Mouse (Mus musculus): ENCODE data around the gene Gfer.

DNA sequence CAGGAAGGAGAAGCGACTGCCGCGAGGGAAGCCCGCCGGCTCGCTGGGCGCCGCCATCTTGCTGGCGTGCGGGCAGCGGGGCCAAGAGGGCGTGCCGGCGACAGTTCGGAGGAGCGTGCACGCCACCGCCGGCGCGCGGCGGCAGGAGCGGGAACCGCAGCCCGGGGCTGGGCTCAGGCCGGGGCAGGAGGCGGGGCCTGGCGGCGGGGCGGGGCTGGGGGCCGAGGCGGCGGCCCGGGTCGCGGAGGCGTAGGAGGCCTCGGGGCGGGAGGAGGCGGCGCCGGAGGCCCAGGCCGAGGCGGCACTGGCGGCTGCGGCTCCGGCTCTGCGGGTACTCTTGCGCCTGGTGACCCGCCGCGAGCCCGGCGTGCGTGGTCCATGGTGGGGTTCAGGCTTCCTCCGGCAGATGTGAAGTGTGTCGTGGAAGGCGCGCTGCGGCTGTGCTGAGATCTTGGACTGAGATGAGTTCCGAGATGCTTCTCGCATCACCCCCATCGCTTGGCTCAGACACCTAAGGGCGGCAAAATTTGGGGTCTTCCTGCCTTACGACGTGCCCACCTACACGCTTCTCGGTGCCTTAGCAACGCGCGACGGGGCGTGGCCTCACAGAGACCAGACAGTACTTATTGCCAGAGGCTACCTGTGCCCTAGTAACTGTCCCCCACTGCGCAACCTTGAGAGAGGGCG is at the start of gene Gfer, which contains the start of gene Noxo1:
- peak in 1 of 3 experiments; percentile 51 for TF ChIP-seq MYOD1 (IDR thresholded peaks at IDR 0.05; ENCODE audit: control insufficient read depth in 1 of 3, insufficient read length in 2 of 3, low read depth in 2 of 3)
- no peak for TF ChIP-seq E2F4 (IDR thresholded peaks at IDR 0.05; ENCODE audit: insufficient read depth)
- TF ChIP-seq POLR2AphosphoS2 (IDR thresholded peaks at IDR 0.05; ENCODE audit: insufficient read length, low read depth) = peak; percentile 86
- TF ChIP-seq POLR2A (IDR thresholded peaks at IDR 0.05; ENCODE audit: insufficient read length, low read depth) = peak; percentile 91
- no peak for TF ChIP-seq MYOG (IDR thresholded peaks at IDR 0.05; ENCODE audit: control insufficient read depth in 1 of 3, insufficient read depth in 1 of 3, insufficient read length in 2 of 3, low read depth in 2 of 3)
- no peak for TF ChIP-seq USF1 (IDR thresholded peaks at IDR 0.05; ENCODE audit: low read depth)
- TF ChIP-seq MAX (IDR thresholded peaks at IDR 0.05; ENCODE audit: low read depth) = no peak

Data from myocyte (in vitro differentiated cells).